Mouse (Mus musculus) spleen, adult 2 months (tissue): ENCODE data around the gene Sema4c. TPM values are rescaled to one million over a fixed set of nuclear protein-coding genes. Genes with fewer than 3 reads are reported as not detected.

Source experiments
- DNase-seq, 2 experiments: peaks; one replicate each; pipeline versions ENCODE4 v3.0.0 to v3.0.0-alpha.2; 2012 to 2021; ENCODE audit warnings: low spot score in 2 of 2, low read depth in 1 of 2
- H3K27ac ChIP-seq: fragments of 200-500 bp; 2 replicates; pipeline ENCODE4 v1.5.1; 2012; ENCODE audit warnings: low read length, inconsistent platforms; ENCODE audit not compliant: insufficient read depth
- H3K27me3 ChIP-seq: fragments of 200-500 bp; 2 replicates; pipeline ENCODE4 v1.6.1; 2012; ENCODE audit warnings: mild to moderate bottlenecking, moderate library complexity, low read length, inconsistent platforms; ENCODE audit not compliant: control insufficient read depth, insufficient read depth
- H3K36me3 ChIP-seq: fragments of 200-500 bp; 2 replicates; pipeline ENCODE4 v1.6.1; 2012; ENCODE audit warnings: mild to moderate bottlenecking, low read length, inconsistent platforms; ENCODE audit not compliant: control insufficient read depth, insufficient read depth
- H3K4me1 ChIP-seq: fragments of 200-500 bp; 2 replicates; pipeline ENCODE4 v1.6.1; 2011; ENCODE audit warnings: inconsistent platforms; ENCODE audit not compliant: control insufficient read depth, insufficient read depth, insufficient read length
- H3K4me3 ChIP-seq: fragments of 200-500 bp; 2 replicates; pipeline ENCODE4 v1.5.1; 2011; ENCODE audit warnings: mild to moderate bottlenecking, inconsistent platforms; ENCODE audit not compliant: insufficient read depth, insufficient read length; ENCODE audit errors: extremely low read depth
- CTCF ChIP-seq: fragments of 200-500 bp; IDR thresholded peaks from 2 replicates; pipeline ENCODE4 v1.5.1; 2011; ENCODE audit warnings: mild to moderate bottlenecking, inconsistent platforms; ENCODE audit not compliant: insufficient read depth, insufficient read length, insufficient replicate concordance; ENCODE audit errors: extremely low read depth
- POLR2A ChIP-seq: fragments of 200-500 bp; IDR thresholded peaks from 2 replicates; pipeline ENCODE4 v1.6.1; 2011; ENCODE audit warnings: low read depth, low read length, inconsistent platforms
- WGBS: fragments of 180-500 bp; shearing (Covaris S2); methylation state at CpG from one replicate; pipeline ENCODE4 v1.1.7; 2018; 5-methylcytosine and 5-hydroxymethylcytosine counted together
- polyA plus RNA-seq: library from polyadenylated mRNA; depleted of rRNA; stranded (reverse); fragments of >200 nt; gene quantifications from 2 replicates; pipeline ENCODE4 v1.2.3, GENCODE M21; 2012

The Sema4c gene
- polyA plus RNA-seq, 1 experiment = 9.5 TPM

- Histone ChIP-seq H3K27ac (no peak overlapping the region), H3K36me3 (no peaks in the 10 kb centered on the region), H3K4me1 (no peaks in the 10 kb centered on the region), H3K27me3 (no peaks in the 10 kb centered on the region), H3K4me3 (no peak overlapping the region)
- no peak for DNase-seq
- WGBS = 51% methylated on average over 2 of the region's 2 CpGs
- TF ChIP-seq CTCF (no peak), POLR2A (no peak)
These were observed 8.3 kb upstream of the Sema4c start for GRCm38 (mm10) chr1:36566425-36566824.

- DNase-seq = no peak
- no peak overlapping the region for H3K27ac ChIP-seq
- H3K4me1 ChIP-seq = no peaks in the 10 kb centered on the region
- no peaks in the 10 kb centered on the region for H3K27me3 ChIP-seq
- no peak overlapping the region for H3K4me3 ChIP-seq
- H3K36me3 ChIP-seq = no peaks in the 10 kb centered on the region
- 41% methylated on average over 6 of the region's 6 CpGs for WGBS
- TF ChIP-seq CTCF (no peak), POLR2A (no peak)
These were observed 6.0 kb upstream of the Sema4c start for GRCm38 (mm10) chr1:36564101-36564500.

GRCm38 (mm10) chr1:36563632-36564031 is 5.5 kb upstream of the Sema4c start:
- Histone ChIP-seq H3K36me3 (no peaks in the 10 kb centered on the region), H3K4me3 (no peak overlapping the region), H3K4me1 (no peaks in the 10 kb centered on the region; the same call in 1 of the 2 replicates), H3K27me3 (no peaks in the 10 kb centered on the region), H3K27ac (no peak overlapping the region)
- DNase-seq = no peak
- 55% methylated on average over 4 of the region's 4 CpGs for WGBS
- TF ChIP-seq POLR2A (no peak), CTCF (no peak)

GRCm38 (mm10) chr1:36563197-36563596 is 5.0 kb upstream of the Sema4c start:
- Histone ChIP-seq H3K4me3 (no peak overlapping the region), H3K4me1 (no peaks in the 10 kb centered on the region; the same call in 1 of the 2 replicates), H3K36me3 (no peaks in the 10 kb centered on the region), H3K27ac (no peak overlapping the region), H3K27me3 (peaks cover 2% of the 10 kb centered on the region; the same call in 1 of the 2 replicates)
- TF ChIP-seq CTCF = no peak
- TF ChIP-seq POLR2A = no peak
- no peak for DNase-seq
- WGBS = 91% methylated on average over 2 of the region's 2 CpGs

GRCm38 (mm10) chr1:36562388-36562787 is 4.2 kb upstream of the Sema4c start:
- Histone ChIP-seq H3K36me3 (no peaks in the 10 kb centered on the region), H3K27ac (no peak overlapping the region), H3K4me3 (no peak overlapping the region), H3K4me1 (no peaks in the 10 kb centered on the region; the same call in none of the 2 replicates), H3K27me3 (peaks cover 9% of the 10 kb centered on the region)
- TF ChIP-seq CTCF = no peak
- TF ChIP-seq POLR2A = no peak
- 86% methylated on average over 4 of the region's 4 CpGs for WGBS
- DNase-seq = no peak

GRCm38 (mm10) chr1:36560903-36561302 is 2.8 kb upstream of the Sema4c start:
- Histone ChIP-seq H3K4me3 (no peak overlapping the region), H3K27me3 (peaks cover 12% of the 10 kb centered on the region), H3K27ac (no peak overlapping the region), H3K36me3 (no peaks in the 10 kb centered on the region), H3K4me1 (peaks cover 7% of the 10 kb centered on the region)
- WGBS = 82% methylated on average over 6 of the region's 6 CpGs
- no peak for DNase-seq
- TF ChIP-seq CTCF (no peak), POLR2A (no peak)

GRCm38 (mm10) chr1:36559888-36560287 is 1.7 kb upstream of the Sema4c start:
- no peaks in the 10 kb centered on the region for H3K36me3 ChIP-seq
- peaks cover 12% of the 10 kb centered on the region for H3K27me3 ChIP-seq
- DNase-seq = no peak
- 30% methylated on average over 5 of the region's 5 CpGs for WGBS
- no peak overlapping the region for H3K27ac ChIP-seq
- no peak overlapping the region for H3K4me3 ChIP-seq
- TF ChIP-seq POLR2A (no peak), CTCF (no peak)
- H3K4me1 ChIP-seq = peaks cover 7% of the 10 kb centered on the region

- Histone ChIP-seq H3K4me1 (peaks cover 7% of the 10 kb centered on the region), H3K27me3 (peaks cover 12% of the 10 kb centered on the region)
- 54% methylated on average over 4 of the region's 4 CpGs for WGBS
These were observed 1.1 kb upstream of the Sema4c start for GRCm38 (mm10) chr1:36559256-36559655.

More at GRCm38 (mm10) chr1:36559256-36559655, 1.1 kb upstream of the Sema4c start:
- DNase-seq = no peak
- no peak overlapping the region for H3K27ac ChIP-seq
- H3K36me3 ChIP-seq = no peaks in the 10 kb centered on the region
- no peak for TF ChIP-seq CTCF
- TF ChIP-seq POLR2A = no peak
- no peak overlapping the region for H3K4me3 ChIP-seq
